Mouse (Mus musculus): ENCODE data around the gene Igf1r.

- no peak for TF ChIP-seq TAL1 (IDR thresholded peaks at IDR 0.05; ENCODE audit: low read length)
- TF ChIP-seq GATA1 (IDR thresholded peaks at IDR 0.05; ENCODE audit: low read length), result no peak
Measured at GRCm38 (mm10) chr7:68048532-68048931, 95.9 kb downstream of the Igf1r start.
